Mouse (Mus musculus) cerebellum, postnatal 4 days (tissue): ENCODE measurements around the gene Disp1.

Source experiments
- DNase-seq, 2 experiments: peaks; one replicate each; pipeline ENCODE4 v3.0.0; 2022; ENCODE audit warnings: low spot score in 2 of 2, mixed read lengths in 1 of 2

The Disp1 gene

DNA sequence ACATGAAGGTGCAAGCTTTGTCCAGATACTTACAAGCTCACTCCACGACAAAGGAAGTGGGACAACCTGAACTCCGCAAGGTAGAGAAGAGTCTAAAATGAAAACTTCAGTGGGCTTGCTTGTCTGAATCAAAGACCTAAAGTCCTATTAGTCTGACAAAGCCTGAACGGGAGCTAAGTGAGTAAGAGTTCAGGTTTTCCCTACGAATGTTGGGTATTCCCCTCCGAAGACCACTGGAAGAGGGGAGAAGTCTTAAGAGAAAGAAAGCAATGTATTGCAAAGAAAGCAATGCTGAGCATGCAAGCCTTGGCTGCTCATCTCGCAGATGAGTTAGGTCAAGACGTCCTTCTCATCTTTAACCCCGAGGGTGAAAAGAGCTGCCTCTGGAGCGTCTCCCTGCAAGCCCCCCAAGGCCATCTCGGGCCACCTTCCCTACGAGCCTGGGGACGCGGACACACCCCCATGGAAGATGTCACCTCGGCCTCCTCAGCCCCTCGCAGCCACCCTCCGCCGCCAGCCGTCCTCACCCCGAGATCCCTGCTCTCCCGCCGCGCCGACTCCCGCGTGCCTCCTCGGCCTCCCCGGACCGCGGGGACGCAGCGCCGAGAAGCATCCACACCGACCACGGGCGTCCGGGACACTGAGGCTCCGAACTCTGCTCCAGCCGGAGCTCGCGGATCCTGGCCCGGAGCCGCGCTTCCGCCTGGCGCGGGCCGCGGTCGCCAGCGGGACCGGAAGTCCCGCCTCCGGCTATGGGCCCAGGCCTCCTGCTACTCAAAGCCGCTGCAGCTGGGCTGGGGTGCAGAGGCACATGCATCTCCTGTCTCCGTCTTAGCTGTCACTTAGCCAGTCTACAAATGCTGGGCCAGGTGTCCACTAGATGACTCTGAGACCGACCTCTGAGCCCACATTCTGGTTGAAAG, at the start of gene Disp1:
TSS of gene Disp1 (minus strand) at position 727 of the 923 bp plus-strand sequence.
- peak in 1 of 2 experiments; percentile 74 for DNase-seq

- DNase-seq, result no peak
Measured at GRCm38 (mm10) chr1:183267666-183268065, 46.3 kb upstream of the Disp1 start.

- no peak for DNase-seq
Measured at GRCm38 (mm10) chr1:183265921-183266467, 44.7 kb upstream of the Disp1 start.

DNA sequence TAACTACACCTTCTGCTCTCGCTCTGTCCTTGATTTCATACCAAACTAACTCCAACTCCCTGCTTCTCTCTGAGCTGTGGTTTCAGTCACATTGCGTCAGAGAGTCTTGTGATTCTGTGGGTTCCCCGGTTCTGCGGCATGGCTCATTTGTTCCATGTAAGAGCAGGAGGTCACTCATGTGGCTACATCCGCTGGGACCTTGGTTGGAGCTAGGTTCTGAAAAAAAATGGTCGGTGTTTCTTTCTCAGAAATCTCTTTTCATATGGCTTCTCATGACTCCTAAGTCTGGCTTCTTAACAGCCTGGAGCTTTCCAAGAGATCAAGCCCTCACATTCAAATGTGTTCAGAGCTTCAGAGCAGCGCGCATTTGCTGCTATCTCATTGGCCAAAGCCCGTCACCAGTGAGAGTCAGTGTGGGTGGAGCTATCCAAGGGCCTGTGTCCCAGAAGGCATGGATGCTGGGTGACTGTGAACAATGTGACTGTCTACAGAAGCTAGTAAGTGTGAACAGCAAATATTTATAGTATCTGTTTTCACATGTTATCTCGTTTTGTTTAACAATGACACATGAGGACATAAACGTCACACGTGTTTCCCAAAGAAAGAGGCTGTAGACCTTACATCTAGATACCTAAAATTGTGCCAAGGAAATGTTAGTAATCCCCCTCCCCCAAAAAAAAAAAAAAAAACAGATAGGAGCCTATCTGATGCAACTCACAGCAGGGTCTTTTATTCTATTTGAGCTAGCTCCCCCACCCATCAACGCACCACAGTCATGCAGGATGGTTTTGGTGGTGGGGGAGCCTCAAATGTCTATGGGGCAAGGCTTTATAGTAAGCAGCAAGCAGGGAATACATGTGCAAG, 43.1 kb upstream of the Disp1 start:
- DNase-seq, result no peak

DNA sequence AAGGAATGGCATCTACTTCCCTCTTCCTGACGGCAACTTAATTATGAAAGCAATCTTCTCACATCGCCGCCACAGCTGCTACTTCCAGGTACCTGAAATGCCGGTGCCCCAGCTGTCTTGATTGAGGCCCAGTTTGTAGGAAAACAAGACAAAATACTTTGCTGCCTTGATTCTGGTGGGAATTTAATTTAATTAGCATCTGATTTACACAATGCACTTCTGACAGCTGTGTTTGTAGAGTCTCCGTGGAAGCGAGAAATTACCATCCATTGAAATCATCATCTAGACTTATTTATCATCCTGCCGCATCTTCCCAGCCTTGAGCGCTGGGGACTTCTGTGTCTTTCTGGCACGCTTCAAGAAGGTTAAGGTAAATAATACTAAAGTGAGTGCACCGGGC, 31.3 kb upstream of the Disp1 start:
- DNase-seq, result no peak

DNA sequence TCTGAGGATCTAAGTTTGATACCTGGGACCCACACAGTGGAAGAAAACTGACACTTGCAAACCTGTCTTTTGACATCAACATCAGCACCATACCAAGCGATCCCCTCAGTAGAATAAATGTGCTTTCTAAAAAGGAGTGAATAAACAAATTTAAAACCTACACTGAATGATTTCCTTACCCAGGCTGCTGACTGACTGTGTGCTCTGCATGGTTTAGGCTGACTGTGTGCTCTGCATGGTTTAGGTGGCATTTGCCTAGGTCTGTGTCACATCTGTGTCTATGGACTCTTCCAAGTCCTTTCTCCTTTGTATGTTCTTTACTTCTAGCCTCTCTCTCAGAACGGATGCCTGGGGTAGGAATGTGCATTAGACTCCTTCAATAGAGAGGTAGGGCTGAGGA, 30.5 kb upstream of the Disp1 start:
- DNase-seq, result no peak

DNA sequence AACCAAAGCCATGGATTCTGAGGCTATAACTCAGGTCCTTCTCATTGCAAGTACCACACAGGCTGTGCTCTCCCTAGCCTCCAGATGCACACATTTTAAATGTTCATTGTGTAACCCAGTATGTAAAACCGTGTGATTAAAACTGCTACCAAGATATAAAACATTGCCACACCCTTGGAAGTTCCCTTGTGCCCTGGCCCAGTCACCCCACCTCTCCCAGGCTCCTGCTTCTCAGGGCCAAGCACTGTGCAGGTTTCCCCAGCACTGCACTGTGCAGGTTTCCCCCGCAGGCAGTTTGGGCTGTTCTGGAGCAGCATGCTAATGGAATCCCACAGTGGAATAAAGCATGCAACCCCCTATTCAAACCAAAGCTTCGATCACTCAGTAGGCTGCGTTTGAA, 29.3 kb upstream of the Disp1 start:
- no peak for DNase-seq

- no peak for DNase-seq
Measured at GRCm38 (mm10) chr1:183248144-183248543, 26.8 kb upstream of the Disp1 start.

GRCm38 (mm10) chr1:183243293-183243692, 22.0 kb upstream of the Disp1 start:
- no peak for DNase-seq

DNA sequence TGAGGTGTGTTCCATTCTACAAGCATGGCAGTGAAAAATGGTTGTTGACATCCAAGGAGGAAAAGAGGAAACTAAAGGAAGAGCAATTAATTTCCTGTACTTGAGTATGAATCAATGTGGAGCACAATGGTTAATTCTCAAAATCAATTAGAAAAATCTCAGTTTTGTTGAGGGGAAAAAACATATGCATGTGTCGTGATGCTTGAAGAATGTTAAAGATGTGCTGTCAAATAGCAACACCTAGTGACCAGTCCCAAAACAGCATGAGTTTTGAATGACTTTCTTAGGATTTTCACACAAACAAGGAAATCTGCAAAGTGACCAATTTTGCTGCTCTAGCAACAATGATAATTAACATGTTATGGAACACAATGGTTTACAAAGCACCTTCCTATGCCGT, 16.6 kb upstream of the Disp1 start:
- DNase-seq, result no peak

GRCm38 (mm10) chr1:183236460-183236859, 15.1 kb upstream of the Disp1 start:
- no peak for DNase-seq

DNA sequence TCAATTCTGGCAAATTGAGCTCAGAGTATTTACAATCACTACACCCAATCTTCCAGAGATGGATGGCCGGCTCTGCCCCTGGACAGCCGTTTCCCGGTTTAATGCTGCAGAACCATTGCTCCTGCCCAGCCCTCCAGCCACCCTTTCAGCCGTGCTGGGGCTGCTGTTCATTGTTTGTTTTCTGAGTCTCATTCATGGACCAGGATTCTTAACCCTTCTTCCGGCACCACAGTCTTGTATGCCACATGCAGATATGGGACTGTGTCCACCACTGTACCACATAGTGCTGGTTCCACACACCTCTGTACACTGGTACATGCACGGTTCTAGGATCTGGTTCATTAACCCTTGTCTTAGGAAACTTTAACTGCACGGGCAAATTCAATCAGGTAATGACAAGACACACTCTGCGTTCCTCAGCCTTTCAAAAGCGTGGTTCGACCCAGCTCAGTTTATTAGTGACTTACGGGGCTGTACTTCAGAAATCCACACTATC, 12.4 kb upstream of the Disp1 start:
- no peak for DNase-seq

DNA sequence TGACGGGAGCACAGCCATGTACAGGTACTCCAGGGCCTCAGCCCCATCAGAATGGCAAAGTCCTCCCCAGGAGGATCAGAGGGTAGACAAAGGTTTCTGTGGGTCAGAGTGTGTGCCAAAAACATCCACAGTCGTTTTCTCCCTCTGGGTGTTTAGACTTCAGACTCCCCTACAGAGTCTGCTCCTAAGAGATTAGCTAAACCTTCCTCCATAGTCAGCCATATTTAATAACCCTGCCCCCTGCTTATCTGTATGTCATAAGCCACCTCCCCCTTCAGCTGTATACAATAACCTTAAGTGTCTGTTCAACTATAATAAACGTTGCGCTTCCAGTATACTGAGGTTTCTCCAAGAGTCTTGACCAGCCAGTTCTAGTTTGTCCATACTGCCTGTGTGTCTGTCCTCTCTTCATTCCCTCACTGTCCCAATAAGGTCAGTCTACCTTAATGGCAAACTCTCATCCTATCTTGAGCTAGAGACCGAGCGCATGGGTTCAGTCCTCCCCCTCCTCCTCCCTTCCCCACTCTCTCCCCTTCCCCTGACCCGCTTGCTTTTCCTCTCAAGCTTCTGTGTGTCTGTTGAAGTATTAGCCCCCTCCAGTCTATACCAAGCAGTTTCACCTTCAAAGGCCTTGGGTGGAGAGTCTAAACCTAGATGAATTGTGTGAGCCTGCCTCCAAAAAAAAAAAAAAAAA, 11.8 kb upstream of the Disp1 start:
- no peak for DNase-seq

GRCm38 (mm10) chr1:183227469-183227868, 6.1 kb upstream of the Disp1 start:
- DNase-seq, result no peak

DNA sequence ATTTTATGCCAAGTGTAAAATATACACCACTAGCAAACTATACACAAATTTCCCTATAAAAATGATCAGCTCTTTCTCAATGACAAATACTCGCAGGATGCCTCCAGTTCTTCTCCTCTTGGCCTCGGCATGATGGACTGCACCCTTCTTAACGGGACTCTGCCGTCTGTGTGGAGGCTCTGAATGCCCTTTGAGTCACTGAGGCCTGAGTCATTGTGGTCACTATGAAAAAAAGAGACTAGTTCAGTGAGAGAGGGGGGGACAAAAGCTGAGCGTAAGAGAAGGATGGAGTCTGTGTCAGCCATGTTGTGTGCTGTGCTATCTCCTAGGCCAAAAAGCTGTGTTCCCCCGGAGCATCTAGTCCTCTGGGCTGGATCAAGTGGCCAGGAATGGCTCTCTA, 2.3 kb downstream of the Disp1 start:
- DNase-seq, result no peak

GRCm38 (mm10) chr1:183216691-183217090, 4.6 kb downstream of the Disp1 start:
- DNase-seq, result no peak

DNA sequence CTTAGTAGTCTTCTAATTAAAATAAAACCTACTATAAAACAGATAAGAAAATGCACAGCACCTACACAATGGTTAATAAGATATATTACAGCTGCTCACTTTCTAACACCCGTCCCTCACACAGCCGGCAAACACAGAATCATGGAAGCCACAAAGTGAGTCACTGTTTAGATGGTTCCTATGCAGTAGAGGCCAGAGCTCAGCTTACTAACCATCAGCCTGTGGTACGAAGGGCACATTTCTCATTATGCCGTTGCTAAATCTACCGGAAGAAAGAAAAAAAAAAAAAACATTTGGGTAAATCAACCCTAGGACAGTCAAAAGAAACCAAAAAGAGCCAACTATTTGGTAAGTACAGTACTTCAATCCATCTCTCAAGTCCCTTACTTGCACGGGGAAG, 5.6 kb downstream of the Disp1 start:
- no peak for DNase-seq

GRCm38 (mm10) chr1:183213850-183214249, 7.5 kb downstream of the Disp1 start:
- DNase-seq, result no peak

GRCm38 (mm10) chr1:183212757-183213211, 8.5 kb downstream of the Disp1 start:
- peak in 1 of 2 experiments; percentile 12 for DNase-seq

DNA sequence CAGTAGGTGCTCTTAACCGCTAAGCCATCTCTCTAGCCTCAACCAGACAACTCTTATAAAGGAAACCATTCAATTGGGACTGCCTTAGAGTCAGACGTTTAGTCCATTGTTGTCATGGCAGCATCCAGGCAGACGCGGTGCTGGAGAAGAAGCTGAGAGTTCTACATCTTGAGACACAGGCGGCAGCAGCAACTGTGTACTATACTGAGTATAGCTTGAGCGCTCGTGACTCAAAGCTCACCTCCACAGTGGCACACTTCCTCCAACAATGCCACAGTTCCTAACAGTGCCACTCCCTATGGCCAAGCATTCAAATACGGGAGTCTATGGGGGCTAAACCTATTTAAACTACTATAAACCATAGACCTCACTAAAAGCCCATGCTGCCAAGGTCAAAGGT, 11.2 kb downstream of the Disp1 start:
- no peak for DNase-seq

- no peak for DNase-seq
Measured at GRCm38 (mm10) chr1:183207623-183208022, 13.7 kb downstream of the Disp1 start.
